Mouse (Mus musculus): ENCODE measurements around the gene Polr2h.

- TF ChIP-seq CTCF (IDR thresholded peaks at IDR 0.05; ENCODE audit: low read depth) (peak; percentile 84), EP300 (IDR thresholded peaks at IDR 0.05; ENCODE audit: low read depth) (no peak)
Measured at GRCm38 (mm10) chr16:20724338-20724748, 6.9 kb downstream of the Polr2h start.

Data from liver, postnatal 0 days (tissue).